Mouse (Mus musculus) hindbrain, embryonic 13.5 days (tissue): ENCODE data around the gene Arhgef10l. TPM values are rescaled to one million over a fixed set of nuclear protein-coding genes. Genes with fewer than 3 reads are reported as not detected.

Source experiments
- ATAC-seq: fragments of 200-750 bp; cut with Nextera tagmentation; 2 replicates; pipeline ENCODE4 v1.8.0; 2017; ENCODE audit warnings: moderate TSS enrichment; ENCODE audit not compliant: low FRiP score
- H3K27ac ChIP-seq: fragments of 300-500 bp; sonication (generic); 2 replicates; pipeline ENCODE4 v1.5.1; 2015; ENCODE audit warnings: inconsistent platforms, mild to moderate bottlenecking, moderate library complexity
- H3K27me3 ChIP-seq: fragments of 300-500 bp; sonication (generic); 2 replicates; pipeline ENCODE4 v1.6.1; 2015; ENCODE audit warnings: mild to moderate bottlenecking, inconsistent platforms
- H3K36me3 ChIP-seq: fragments of 300-500 bp; sonication (generic); 2 replicates; pipeline ENCODE4 v1.6.1; 2015; ENCODE audit warnings: mild to moderate bottlenecking, inconsistent platforms
- H3K4me1 ChIP-seq: fragments of 300-500 bp; sonication (generic); replicated peaks from 2 replicates; pipeline ENCODE4 v1.6.1; 2015; ENCODE audit warnings: inconsistent platforms
- H3K4me2 ChIP-seq: fragments of 300-500 bp; sonication (generic); 2 replicates; pipeline ENCODE4 v1.6.1; 2015; ENCODE audit warnings: inconsistent platforms, mild to moderate bottlenecking, moderate library complexity
- H3K4me3 ChIP-seq: fragments of 300-500 bp; sonication (generic); 2 replicates; pipeline ENCODE4 v1.5.1; 2015; ENCODE audit warnings: mild to moderate bottlenecking, inconsistent platforms
- H3K9ac ChIP-seq: fragments of 300-500 bp; sonication (generic); 2 replicates; pipeline ENCODE4 v1.6.1; 2015; ENCODE audit warnings: mild to moderate bottlenecking, inconsistent platforms
- H3K9me3 ChIP-seq: fragments of 300-500 bp; sonication (generic); 2 replicates; pipeline ENCODE4 v1.6.1; 2016; ENCODE audit warnings: inconsistent platforms
- WGBS: fragments of 180-500 bp; shearing (Covaris S2); methylation state at CpG from one replicate; pipeline ENCODE4 v1.1.7; 2015; 5-methylcytosine and 5-hydroxymethylcytosine counted together
- polyA plus RNA-seq: library from polyadenylated mRNA; unstranded; fragments of >200 nt; fragmentation: Nextera tagmentation; extraction: Ambion mirVana; gene quantifications from 2 replicates; pipeline ENCODE4 v1.2.1, GENCODE M21; 2015

The Arhgef10l gene
- 23.2 and 23.8 TPM in 2 replicates for polyA plus RNA-seq

GRCm38 (mm10) chr4:140665760-140666159 lies at the start of gene Arhgef10l:
Arhgef10l (minus strand) TSS chr4:140666012.
- H3K27ac ChIP-seq, result no peak within 1 kb of the TSS
- H3K9me3 ChIP-seq, result no peaks in the 10 kb centered on the region
- H3K4me3 ChIP-seq, result no peak within 1 kb of the TSS
- no peak within 1 kb of the TSS for H3K4me2 ChIP-seq
- H3K9ac ChIP-seq, result no peak within 1 kb of the TSS
- 76% methylated on average over 11 of the region's 11 CpGs for WGBS
- H3K36me3 ChIP-seq, result no peaks in the 10 kb centered on the region
- H3K27me3 ChIP-seq, result no peaks in the 10 kb centered on the region
- ATAC-seq, result no peak
- peaks cover 17% of the 10 kb centered on the region for H3K4me1 ChIP-seq

GRCm38 (mm10) chr4:140714586-140714985 lies 48.8 kb upstream of the Arhgef10l start:
- peaks cover 93% of the 10 kb centered on the region for H3K36me3 ChIP-seq
- H3K4me2 ChIP-seq, result 0 out of 2 replicates have a peak overlapping the region, but pooled peaks have one; percentile 1
- H3K9me3 ChIP-seq, result no peaks in the 10 kb centered on the region
- peaks cover 22% of the 10 kb centered on the region for H3K4me1 ChIP-seq
- no peak overlapping the region for H3K9ac ChIP-seq
- H3K4me3 ChIP-seq, result no peak overlapping the region
- H3K27me3 ChIP-seq, result no peaks in the 10 kb centered on the region
- peak overlapping the region; percentile 65 for H3K27ac ChIP-seq
- no peak for ATAC-seq
- WGBS, result 80% methylated on average over 5 of the region's 5 CpGs

- peaks cover 26% of the 10 kb centered on the region for H3K4me1 ChIP-seq
- 31% methylated on average over 29 of the region's 29 CpGs for WGBS
- no peak overlapping the region for H3K4me2 ChIP-seq
- H3K36me3 ChIP-seq, result peaks cover 93% of the 10 kb centered on the region
- H3K9ac ChIP-seq, result 0 out of 2 replicates have a peak overlapping the region, but pooled peaks have one; percentile 39
- peak; percentile 84 for ATAC-seq
- H3K9me3 ChIP-seq, result no peaks in the 10 kb centered on the region
- peak overlapping the region; percentile 65 for H3K27ac ChIP-seq
- no peaks in the 10 kb centered on the region for H3K27me3 ChIP-seq
- H3K4me3 ChIP-seq, result no peak overlapping the region
Observed at GRCm38 (mm10) chr4:140713480-140714365, 47.9 kb upstream of the Arhgef10l start.

- Histone ChIP-seq H3K27ac (no peak overlapping the region), H3K4me2 (no peak overlapping the region), H3K27me3 (no peaks in the 10 kb centered on the region), H3K9me3 (no peaks in the 10 kb centered on the region), H3K4me3 (no peak overlapping the region), H3K9ac (no peak overlapping the region), H3K4me1 (peaks cover 48% of the 10 kb centered on the region), H3K36me3 (peaks cover 88% of the 10 kb centered on the region)
- 84% methylated on average over 5 of the region's 5 CpGs for WGBS
- no peak for ATAC-seq
Observed at GRCm38 (mm10) chr4:140711360-140711759, 45.5 kb upstream of the Arhgef10l start.

- WGBS, result 75% methylated on average over 10 of the region's 10 CpGs
- Histone ChIP-seq H3K36me3 (peaks cover 88% of the 10 kb centered on the region), H3K9me3 (no peaks in the 10 kb centered on the region), H3K4me3 (no peak overlapping the region), H3K4me2 (no peak overlapping the region), H3K27ac (no peak overlapping the region), H3K27me3 (no peaks in the 10 kb centered on the region), H3K4me1 (peaks cover 54% of the 10 kb centered on the region), H3K9ac (no peak overlapping the region)
- no peak for ATAC-seq
Observed at GRCm38 (mm10) chr4:140710781-140711180, 45.0 kb upstream of the Arhgef10l start.

- Histone ChIP-seq H3K9me3 (no peaks in the 10 kb centered on the region), H3K36me3 (peaks cover 84% of the 10 kb centered on the region), H3K4me1 (peaks cover 65% of the 10 kb centered on the region), H3K4me3 (no peak overlapping the region), H3K4me2 (no peak overlapping the region), H3K27ac (no peak overlapping the region), H3K9ac (0 out of 2 replicates have a peak overlapping the region, but pooled peaks have one; percentile 24), H3K27me3 (no peaks in the 10 kb centered on the region)
- ATAC-seq, result no peak
- WGBS, result 87% methylated on average over 10 of the region's 10 CpGs
Observed at GRCm38 (mm10) chr4:140709617-140710016, 43.8 kb upstream of the Arhgef10l start.

- H3K27ac ChIP-seq, result peak overlapping the region; percentile 61; the same call in 1 of the 2 replicates
Observed at GRCm38 (mm10) chr4:140709111-140709510, 43.3 kb upstream of the Arhgef10l start.

GRCm38 (mm10) chr4:140708297-140708927 lies 42.6 kb upstream of the Arhgef10l start:
- no peak for ATAC-seq
- no peak overlapping the region for H3K4me2 ChIP-seq
- peak overlapping the region; percentile 61; the same call in 1 of the 2 replicates for H3K27ac ChIP-seq
- H3K9me3 ChIP-seq, result no peaks in the 10 kb centered on the region
- peaks cover 65% of the 10 kb centered on the region for H3K4me1 ChIP-seq
- 85% methylated on average over 18 of the region's 18 CpGs for WGBS
- H3K4me3 ChIP-seq, result no peak overlapping the region
- no peak overlapping the region for H3K9ac ChIP-seq
- no peaks in the 10 kb centered on the region for H3K27me3 ChIP-seq
- peaks cover 74% of the 10 kb centered on the region for H3K36me3 ChIP-seq

More at GRCm38 (mm10) chr4:140709111-140709510, 43.3 kb upstream of the Arhgef10l start:
- H3K36me3 ChIP-seq, result peaks cover 78% of the 10 kb centered on the region
- 77% methylated on average over 7 of the region's 7 CpGs for WGBS
- no peak overlapping the region for H3K4me2 ChIP-seq
- H3K4me3 ChIP-seq, result no peak overlapping the region
- H3K9ac ChIP-seq, result no peak overlapping the region
- H3K27me3 ChIP-seq, result no peaks in the 10 kb centered on the region
- H3K4me1 ChIP-seq, result peaks cover 65% of the 10 kb centered on the region
- H3K9me3 ChIP-seq, result no peaks in the 10 kb centered on the region
- no peak for ATAC-seq

- Histone ChIP-seq H3K27me3 (no peaks in the 10 kb centered on the region), H3K9me3 (no peaks in the 10 kb centered on the region), H3K4me2 (no peak overlapping the region), H3K27ac (peak overlapping the region; percentile 48; the same call in 1 of the 2 replicates), H3K36me3 (peaks cover 66% of the 10 kb centered on the region), H3K4me1 (peaks cover 64% of the 10 kb centered on the region), H3K9ac (peak overlapping the region; percentile 46; the same call in 1 of the 2 replicates), H3K4me3 (no peak overlapping the region)
- WGBS, result 80% methylated on average over 4 of the region's 4 CpGs
- no peak for ATAC-seq
Observed at GRCm38 (mm10) chr4:140707615-140708014, 41.8 kb upstream of the Arhgef10l start.

GRCm38 (mm10) chr4:140704166-140704565 lies 38.4 kb upstream of the Arhgef10l start:
- H3K9me3 ChIP-seq, result no peaks in the 10 kb centered on the region
- H3K9ac ChIP-seq, result peak overlapping the region; percentile 93
- peaks cover 17% of the 10 kb centered on the region for H3K27me3 ChIP-seq
- H3K4me2 ChIP-seq, result peak overlapping the region; percentile 86
- peak overlapping the region; percentile 97 for H3K27ac ChIP-seq
- no peak for ATAC-seq
- H3K4me1 ChIP-seq, result peaks cover 81% of the 10 kb centered on the region
- H3K4me3 ChIP-seq, result peak overlapping the region; percentile 92
- H3K36me3 ChIP-seq, result peaks cover 32% of the 10 kb centered on the region
- 31% methylated on average over 4 of the region's 4 CpGs for WGBS

GRCm38 (mm10) chr4:140703636-140704035 lies 37.8 kb upstream of the Arhgef10l start:
- Histone ChIP-seq H3K36me3 (peaks cover 27% of the 10 kb centered on the region), H3K27me3 (peaks cover 23% of the 10 kb centered on the region), H3K4me3 (peak overlapping the region; percentile 92), H3K4me2 (peak overlapping the region; percentile 86), H3K9me3 (no peaks in the 10 kb centered on the region), H3K27ac (peak overlapping the region; percentile 97), H3K4me1 (peaks cover 76% of the 10 kb centered on the region), H3K9ac (peak overlapping the region; percentile 93)
- peak; percentile 7; the same call in 1 of the 2 replicates for ATAC-seq
- 8% methylated on average over 8 of the region's 8 CpGs for WGBS
